Mouse (Mus musculus) c-Kit-positive CD71-positive TER-119-negative erythroid progenitor cells, embryonic 14.5 days (primary cell): ENCODE measurements around the gene Mical2.

Source experiments
- DNase-seq: peaks from one replicate; pipeline ENCODE4 v3.0.0-alpha.2; 2013; ENCODE audit warnings: low read depth

The Mical2 gene

DNA sequence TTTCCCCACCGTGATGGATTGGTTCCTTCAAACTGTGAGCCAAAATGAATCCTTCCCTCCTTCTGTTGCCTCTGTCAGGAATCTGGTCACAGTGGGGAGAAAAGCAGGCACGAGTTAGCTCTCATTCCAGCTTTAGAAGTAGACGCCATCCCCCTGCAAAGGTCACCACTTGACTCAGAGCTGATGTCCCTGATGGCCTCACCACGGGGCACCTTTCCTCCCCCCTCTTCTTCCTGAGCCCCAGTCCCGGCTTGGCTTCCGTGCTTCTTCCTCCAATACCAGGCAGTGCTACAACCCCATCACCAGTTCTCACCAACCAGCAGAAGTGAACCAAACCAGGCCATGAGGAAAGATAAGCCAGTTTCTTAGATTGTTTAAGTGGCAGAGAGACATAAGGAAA, 16.9 kb downstream of the Mical2 start:
- no peak for DNase-seq

DNA sequence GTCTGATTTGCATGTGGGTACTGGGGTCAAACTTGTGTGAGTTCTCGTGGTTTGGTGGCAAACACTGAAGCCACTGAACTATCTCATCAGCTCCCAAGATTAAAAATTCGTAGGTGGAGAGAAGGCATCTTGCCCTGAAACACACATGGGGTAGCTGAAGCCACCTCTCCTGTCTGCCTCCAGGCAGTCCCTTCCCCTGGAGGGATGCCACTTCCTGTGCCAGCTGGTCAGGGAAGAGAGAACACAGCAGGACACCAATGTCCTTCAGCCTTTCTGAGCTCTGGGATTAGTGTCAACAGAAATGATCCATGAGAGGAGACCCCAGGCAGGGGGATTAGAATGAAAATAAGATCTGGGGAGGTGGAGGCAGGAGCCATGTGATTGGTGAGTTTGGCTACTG, 18.4 kb downstream of the Mical2 start:
- no peak for DNase-seq

DNA sequence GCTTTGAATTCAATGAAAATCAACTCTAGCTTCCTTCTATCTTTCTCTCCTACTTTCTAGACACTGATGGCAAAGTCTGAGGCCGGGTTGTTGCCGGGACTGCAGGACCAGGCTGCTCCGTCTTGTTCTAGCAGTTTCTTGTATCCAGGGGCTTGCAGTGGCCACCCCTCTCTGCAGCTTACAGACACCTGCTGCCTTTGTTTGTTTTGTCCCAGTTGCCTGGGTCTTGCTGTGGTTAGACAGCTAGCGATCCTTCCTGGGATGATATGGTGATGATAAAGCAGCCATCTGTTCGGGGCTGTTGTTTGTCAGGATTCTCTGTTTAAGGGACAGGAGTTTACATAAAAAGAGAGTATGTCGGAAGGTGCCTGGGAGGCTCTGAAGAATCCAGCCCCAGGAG, 19.0 kb downstream of the Mical2 start:
- DNase-seq: no peak

DNA sequence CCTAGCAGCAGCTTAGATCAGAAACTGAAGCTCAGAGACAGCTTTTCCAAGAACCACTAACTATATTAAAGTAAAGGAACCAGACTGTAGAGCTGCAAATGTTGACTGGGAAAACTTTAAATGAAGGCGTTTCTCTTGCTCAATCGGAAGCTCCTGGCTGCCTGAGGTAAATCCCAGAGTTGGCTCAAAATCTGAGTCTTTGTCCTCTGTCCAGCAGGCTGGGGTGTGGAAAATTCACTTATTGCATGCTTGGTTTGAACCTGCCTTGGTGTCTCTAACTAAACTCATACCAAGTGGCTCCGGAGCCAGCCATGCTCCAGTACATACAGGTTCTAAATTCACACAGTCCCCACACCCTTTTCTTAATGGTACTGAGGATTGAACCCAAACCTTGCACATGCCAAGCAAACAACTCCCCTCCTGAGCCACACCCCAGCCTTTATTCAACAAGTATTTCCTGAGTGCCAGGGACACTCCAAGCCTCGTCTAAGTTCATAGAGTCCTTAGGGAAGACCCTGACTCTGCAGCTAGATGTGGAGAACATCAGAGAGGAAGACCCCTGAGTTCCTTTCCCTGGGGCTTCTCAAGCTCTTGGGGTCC, 20.3 kb downstream of the Mical2 start:
- no peak for DNase-seq

DNA sequence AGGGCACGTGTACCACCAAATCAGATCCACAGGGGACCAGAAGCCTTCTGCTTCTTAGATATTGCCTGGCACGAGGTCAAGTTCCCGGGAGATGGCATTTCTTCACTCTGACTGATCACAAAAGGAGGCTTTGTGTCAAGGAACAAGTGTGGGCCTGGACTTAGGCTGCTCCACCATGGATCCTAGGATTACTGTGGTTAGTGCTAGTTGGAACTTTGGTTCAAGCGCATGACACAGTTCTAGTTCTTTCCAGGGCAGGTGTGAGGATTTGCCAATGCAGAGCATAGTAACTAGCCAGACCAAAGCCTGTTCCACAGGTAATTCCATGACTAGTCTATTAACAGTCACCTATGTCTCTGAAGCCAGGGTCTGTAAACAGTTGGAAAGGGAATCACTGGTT, 20.8 kb downstream of the Mical2 start:
- DNase-seq: no peak

DNA sequence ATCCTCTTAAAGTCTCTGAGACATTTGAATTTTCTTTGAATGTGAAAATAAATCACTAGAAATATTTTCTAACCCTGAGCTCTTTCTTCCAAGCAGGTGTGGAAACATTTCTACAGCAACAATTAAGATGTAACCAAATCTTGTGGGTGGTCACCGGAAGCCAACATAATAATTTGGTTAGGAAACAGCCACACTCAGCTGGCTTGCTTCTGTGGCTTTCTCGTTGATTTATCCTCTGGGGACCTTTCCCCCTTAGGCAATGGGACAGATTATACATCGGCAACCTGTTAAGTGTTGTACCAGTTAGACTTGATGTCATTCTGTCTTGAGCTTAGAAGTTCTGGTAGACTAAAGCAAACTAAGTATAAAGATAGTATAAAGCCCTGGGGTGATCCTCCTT, 22.2 kb downstream of the Mical2 start:
- no peak for DNase-seq

DNA sequence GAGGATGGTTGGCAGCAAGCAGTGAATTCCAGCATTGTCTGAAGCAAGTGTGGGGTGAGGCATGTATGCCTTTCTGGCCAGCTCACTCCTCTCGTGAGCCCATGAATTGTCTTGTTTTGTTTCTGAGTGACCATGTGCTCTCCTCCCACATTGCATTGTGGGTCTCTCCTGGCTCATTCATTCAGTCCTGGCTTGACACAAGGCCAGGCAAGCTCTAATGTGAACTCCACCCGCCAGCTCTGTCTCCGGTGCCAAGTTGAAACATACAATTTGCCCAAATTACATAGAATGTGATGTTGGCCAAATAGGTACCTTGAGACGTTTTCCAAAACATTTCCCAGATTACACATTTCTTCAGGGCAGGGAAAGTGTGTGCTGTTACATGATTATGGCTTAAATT, 23.8 kb downstream of the Mical2 start:
- DNase-seq: no peak

DNA sequence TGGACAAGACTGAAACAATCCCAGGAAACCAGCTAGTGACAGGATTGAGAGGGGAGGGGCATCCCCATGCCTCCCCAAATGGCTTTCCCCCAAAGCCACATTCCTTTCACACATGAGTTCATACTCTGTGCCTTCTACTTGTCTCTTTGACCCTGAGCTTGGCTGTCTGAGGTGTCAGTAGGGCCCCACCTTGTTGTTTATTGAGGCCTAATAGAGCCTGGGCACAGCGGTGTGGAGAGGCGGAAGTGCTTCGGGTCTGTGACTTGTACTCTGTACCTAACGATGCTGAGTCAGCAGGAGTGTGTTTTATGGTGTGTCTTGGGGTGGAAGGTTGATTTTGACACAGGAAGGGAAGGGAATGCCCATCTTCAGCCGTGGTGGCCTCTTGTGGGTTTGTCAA, 26.4 kb downstream of the Mical2 start:
- DNase-seq: no peak

DNA sequence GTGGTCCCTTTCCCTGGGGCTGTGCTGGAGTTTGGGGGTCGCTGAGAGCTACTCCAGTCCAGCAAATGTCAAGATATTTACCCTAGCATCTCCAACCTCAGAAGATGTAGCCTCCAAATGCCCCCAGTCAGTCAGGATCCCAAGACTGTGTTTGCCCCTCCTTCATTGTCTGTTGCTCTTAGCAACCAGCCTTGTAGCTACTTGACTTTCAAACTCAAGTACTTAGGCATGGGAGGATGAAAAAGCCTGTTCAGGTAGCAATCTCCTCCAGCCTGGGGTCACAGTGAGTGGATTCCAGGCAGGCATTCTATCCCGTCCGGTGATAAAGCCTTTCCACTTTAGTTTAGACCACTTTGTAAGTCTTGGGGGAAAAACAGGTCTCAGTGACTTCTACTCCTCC, 28.6 kb downstream of the Mical2 start:
- DNase-seq: no peak

DNA sequence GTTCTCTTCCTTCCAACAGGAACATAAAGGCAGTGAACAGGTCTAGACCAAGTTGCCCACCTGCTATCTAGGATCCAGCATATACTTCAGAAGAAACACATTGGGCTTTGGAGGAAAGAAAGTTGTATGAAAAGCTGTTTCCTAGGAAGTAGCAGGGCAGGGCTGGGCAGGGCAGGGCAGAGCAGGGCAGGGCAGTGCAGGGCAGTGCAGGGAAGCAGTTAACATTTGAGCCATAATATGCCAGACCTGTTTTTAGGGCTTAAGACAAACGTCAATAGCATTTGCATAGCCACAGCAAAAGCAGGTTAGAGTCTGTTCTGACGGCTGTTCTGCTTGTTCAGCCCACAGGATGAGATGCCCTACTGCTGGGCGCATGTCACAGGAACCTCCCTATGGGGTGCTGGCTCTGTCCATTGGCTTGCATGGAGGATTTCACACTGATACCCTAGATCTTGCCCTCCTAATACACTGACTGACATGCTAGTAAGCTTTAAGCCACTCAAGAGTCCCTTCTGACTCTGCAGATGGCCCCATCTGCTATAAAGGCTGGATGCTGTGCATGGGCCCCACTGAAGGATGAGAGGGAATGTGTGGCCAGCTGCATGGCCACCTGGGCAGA, 29.7 kb downstream of the Mical2 start:
- no peak for DNase-seq

DNA sequence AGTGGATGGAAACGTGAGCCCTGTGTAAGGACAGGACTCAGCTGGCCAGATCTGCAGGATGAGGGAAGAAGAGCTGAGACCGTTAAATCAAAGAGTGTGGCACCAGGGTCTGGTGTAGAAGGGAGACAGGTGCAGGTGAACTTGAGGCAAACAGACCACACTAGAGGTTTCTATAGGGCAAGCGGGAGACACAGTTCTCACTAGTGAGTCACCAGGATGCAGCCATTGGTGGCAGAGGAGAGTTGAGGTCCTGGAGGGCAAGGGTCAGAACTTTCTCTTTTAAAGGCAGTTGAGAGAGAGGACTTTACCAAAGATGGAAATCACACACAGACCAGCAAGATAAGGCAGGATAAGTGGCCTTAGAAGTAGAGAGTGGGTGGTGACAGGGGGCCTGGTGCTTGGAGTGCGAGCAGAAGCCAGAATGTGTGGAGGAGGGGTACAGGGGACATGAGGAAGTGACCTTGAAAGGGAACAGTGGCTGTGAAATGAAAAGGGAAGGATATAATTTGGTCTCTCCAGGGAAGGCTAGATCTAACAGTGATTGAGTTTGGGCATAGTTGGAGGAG, 32.8 kb downstream of the Mical2 start:
- DNase-seq: no peak

DNA sequence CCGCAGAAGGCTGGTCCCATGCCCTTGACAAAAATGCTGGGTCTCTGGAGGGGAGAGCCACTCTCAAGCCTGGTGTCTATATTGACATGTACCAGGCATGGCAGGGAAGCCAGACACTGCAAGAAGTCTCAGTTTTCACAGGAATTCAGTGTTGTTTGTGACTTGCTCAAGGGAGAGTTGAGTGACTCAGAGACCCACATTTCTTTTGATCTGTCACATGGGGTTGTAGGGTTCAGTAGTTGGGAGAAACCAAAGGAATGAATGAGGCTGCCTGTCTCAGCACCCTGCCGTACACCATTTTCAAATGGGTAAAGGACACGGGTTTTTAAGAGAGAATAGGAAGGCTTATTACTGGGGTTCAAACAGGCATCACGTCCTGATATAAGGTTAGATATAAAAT, 33.6 kb downstream of the Mical2 start:
- no peak for DNase-seq

DNA sequence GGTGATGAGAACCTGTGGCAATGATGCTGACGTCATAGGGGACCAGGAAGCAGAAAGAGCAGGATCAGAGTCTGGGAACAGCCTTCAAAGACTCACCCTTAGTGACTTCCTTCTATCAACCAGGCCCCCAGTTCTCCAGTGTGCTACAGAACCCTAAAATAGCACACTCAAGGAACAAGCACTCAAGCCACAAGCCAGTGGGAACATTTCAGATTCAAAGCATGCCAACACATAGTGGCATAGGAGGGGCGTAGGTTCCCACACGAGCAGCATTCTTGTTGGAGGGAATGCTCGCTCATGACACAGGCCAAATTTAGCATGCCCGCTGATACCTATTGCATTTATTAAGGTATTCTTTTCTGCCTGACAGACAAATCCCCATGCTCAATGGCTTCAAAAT, 35.5 kb downstream of the Mical2 start:
- DNase-seq: no peak

DNA sequence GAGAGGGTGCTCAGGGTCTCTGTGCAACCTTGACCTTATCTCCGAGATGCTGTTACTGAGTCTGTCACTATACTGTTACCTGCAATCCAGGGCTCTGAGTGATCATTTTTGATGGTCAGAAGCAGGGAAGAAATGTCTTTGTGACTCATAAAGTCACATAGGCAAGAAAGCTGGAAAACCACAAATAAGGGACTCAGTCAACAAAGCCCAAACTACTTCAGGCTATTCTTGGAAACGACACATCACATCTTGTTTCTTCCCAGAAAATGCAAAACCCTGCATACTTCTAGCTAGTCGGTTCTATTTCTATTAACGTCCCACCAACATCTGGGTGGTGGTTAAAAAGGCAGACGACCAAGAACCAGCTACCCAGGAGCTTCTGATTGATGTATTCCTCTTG, 41.6 kb downstream of the Mical2 start:
- no peak for DNase-seq

DNA sequence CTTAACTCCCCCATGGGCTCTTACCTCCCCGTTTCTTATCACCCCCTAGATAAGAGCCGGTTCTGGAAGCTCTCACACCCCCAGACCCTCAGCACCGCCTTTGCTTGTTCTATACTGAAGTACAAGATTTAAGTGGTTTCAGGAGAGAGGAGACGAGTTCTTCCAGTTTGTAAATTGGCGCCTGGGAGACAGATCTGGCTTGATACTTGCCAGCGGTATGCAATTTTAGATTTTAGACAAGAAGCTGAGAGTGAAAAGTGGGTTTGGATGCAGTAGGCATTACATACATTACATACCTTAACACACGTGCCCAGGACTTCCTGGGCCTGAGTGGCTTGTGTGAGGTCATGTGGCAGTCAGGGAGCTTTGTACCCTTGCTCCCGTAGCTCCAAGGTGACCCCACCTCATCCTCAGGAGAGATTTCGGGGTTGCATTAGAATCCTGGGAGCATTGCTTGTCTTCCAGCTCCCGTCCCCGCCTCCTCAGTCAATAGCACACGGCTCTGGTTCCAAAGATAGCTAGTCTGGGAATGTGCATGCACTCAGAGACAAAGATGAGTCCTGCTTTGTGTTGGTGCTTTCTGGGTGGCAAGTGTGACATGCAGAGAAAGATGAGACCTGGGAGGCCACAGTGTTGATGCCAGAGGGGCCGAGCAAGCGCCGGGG, 43.2 kb downstream of the Mical2 start:
- no peak for DNase-seq

DNA sequence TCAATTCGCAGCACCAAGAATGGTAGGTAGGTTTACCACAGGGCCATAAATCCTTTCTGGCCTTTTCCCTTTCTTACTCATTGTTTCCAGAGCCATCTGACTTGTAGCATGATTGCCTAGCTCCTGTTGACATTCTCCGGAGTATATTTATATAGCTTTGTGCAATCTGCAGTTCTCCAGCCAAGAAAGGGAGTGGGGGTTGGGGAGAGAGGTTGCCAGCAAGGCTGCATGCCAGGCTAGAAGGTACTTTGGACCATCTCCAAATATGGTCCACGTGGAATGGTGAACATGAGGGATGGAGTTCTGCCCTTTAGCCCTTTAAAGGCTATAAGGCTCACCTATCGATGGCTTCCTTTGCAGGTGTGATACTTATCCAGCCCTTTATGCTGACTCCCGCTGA, 45.2 kb downstream of the Mical2 start:
- no peak for DNase-seq

DNA sequence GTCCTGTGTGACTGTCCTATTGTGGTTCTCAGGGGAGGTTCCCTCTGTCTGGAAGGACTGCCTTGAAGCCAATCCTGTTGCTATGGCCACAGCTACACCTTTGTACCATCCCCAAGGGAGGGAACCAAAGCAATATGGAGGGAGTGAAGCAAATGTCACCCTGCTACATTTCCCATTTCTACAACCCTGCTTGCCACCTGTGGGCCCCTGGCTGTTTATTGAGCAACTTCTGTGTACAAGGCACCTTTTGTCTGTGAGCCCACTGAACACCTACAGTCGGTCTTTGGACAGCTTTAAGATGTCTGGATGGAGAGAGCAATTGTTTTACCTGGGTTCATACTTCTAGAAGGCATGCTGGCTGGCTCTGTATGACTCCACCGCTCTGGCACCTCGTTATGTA, 46.0 kb downstream of the Mical2 start:
- no peak for DNase-seq

DNA sequence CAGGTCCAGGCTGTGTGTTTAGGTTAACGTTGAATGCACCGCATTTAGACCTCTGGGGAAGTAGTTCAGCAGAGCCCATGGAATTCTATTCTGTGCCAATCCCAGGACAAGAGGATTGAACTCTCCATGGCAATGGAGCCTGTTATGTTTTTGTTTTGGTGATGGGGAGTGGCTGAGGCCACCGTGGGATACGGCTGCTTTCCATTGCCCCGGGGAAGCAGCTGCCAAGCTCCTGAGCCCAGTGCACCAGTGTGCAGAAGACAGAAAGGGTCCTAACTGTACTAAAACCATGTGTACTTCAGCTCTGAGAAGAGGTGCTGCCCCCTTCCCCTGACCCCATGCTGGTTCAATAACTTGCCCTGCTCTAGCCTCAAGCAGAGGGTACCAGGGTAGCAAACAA, 47.0 kb downstream of the Mical2 start:
- no peak for DNase-seq

DNA sequence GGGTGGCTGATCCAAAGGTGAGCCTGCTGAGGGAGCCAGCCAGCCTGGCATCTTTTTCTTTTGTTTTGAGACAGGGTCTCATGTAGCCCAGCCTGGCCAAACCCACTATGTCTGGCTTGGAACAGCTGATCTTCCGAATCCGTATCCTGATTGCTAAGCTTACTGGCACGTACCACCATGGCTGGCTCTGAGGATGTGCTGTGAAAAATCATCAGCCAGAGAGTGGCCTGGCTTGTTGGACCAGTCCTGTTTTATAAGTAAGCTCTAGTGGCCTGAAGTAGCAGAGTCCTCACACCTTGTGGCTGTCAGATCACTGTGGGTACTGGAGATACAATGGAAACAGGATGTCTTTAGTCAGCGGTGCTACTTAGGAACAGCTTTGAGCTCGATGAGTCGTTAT, 47.8 kb downstream of the Mical2 start:
- DNase-seq: no peak

DNA sequence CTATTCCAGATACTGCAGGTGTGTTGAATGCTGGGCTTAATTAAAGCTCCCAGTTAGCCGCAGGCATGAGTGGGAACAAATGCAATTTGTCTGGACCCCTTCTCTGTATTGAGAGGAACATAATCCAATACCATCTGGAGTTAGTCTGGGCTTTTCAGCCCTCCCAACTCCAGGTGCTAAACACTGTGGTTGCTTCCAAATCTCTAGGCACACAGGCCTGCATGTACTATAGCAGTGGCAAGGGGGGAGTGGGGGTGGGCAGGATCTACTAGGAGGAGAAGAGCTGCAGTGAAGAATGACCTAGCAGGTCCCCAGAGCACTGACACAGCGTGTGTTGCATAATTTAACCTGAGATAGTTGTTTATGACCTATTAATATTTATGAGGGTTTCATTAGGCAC, 49.0 kb downstream of the Mical2 start:
- DNase-seq: no peak

DNA sequence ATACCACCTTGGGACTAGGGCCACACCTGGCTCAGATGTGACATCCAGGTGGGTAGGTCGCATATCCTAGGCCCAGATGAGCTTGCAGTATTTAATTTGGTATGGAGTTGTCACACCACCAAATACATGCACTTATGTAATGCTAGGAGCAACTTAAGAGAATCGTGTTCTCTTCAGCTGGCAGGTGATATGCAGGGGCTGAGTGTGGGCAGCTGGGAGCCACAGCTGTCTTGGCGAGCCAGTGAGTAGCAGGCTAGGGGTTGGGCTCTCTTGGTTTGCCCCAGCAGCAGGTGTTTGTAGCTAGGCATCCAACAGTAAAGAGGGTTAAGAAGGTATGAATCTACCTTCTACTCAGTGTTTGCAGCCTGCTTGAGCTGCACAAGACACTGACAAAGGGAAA, 49.4 kb downstream of the Mical2 start:
- no peak for DNase-seq

DNA sequence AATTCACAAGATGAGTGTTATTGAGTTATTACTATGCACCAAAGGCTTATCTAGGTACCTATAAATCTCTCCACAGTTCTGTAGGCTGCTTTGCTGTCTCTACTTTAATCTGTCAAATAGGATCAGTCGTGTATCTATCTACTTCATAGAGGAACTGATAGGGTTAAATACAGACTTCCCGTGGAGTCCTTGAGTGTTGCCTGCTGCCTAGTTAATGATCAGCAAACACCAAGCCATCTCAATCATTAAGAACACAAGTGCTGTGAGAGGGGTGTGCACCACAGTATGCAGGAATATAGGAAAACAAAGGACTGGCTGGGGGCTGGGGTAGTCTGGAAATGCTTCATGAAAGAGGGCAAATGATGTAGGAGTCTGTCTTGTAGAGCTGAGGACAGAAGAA, 50.2 kb downstream of the Mical2 start:
- DNase-seq: no peak

DNA sequence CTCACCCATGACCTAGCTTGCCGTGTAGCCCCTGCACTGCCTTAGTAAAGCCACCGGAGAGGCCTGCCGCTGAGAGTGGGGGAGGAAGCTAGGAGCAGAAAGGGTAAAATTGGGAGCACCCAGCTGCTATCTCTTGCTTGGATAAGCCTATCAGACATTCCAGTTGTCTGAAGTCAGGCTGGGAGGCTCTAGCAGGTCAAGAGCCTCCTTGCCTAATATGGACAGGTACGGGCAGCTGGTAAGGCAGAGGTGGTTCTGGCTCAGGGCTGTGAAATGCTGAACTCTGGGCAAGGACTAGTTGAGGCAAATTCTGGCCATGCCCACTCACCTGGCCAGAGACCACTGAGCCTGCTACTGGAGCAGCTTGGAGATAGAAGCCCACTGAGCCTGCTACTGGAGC, 51.2 kb downstream of the Mical2 start:
- DNase-seq: no peak

DNA sequence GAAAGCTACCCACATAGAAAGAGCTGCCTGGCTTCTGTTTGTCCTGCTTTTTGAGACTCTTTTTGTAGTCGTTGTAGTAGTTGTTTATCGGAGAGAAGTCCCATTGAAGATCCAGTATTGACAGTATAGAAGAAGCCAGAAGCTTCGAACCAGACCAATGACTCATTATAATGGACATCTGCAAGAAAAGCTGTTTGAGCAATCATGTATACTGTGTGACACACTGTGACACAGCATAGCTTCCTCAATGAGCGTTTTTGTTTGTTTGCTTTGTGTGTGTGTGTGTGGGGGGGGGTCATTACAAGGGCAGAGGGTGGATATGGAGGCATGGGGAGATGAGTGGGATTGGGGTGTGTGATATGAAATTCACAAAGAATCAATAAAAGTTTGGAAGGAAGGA, 53.0 kb downstream of the Mical2 start:
- DNase-seq: no peak
